Mouse (Mus musculus): ENCODE data around the gene Amd1. TPM values are rescaled to one million over a fixed set of nuclear protein-coding genes. Genes with fewer than 3 reads are reported as not detected.

The Amd1 gene
- 10 to 100 TPM; 48.8 to 58.1 TPM for polyA plus RNA-seq (2017; shearing (Covaris generic))

GRCm38 (mm10) chr10:40302140-40302985 is at the start of gene Amd1:
Gene Amd1, minus strand, starts transcription at chr10:40302186.

GRCm38 (mm10) chr10:40339351-40339964 is 37.5 kb upstream of the Amd1 start, which contains the start of gene Cdk19:
Gene Cdk19, plus strand, starts transcription at chr10:40339564.

GRCm38 (mm10) chr10:40257414-40258255 is 44.4 kb downstream of the Amd1 start, which contains the start of gene Gtf3c6:
Gene Gtf3c6, minus strand, starts transcription at chr10:40258108.

DNA sequence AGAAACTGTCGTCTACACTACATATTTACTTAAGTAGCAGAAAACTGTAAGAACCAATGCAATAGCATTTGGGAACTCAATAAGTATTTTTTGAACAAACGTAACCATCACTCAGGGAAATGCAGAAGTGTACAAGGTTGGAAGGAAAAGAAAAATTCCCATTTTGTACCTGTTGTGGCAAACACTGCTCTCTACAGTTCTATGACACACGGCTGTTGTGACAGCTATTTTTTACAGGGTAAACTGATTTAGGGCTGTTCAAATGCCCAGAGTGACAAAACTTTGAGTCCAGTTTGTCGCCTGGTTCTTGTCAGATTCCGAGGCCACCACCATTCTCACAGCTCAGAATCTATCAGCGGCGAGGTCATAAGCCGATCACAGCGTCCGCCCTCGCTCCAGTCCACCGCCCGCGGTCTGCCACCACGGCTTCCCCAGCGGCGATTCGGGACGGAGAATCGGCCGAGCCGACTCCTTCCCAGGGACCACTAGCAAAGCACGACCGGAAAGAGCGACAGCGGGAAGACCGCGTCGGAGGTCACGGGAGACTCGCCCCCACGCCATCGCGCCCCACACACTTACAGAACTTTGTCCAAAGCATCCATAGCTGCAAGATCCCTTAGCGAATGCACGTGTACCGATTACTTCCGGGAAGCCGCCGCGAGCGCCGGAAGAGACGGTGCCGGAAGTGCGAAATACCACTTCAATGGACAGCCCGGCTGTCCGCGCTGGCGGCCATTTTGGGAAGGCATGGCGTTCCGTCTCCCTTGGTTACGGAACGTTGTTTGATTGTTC is 55.4 kb downstream of the Amd1 start, which contains the start of gene Rpf2:
Rpf2 (minus strand) TSS at position 663 of the 792 bp plus-strand sequence.

Other genes starting within 250 kb of the Amd1 start
- 1 to 10 TPM in 1 of 2 experiments, under 1 TPM in 1; 0.87 to 3.0 TPM for gene Slc16a10, start 159.9 kb downstream of the Amd1 start, polyA plus RNA-seq (2017; shearing (Covaris generic))
- 10 to 100 TPM; 52.0 to 72.7 TPM for gene Rpf2, start 55.1 kb downstream of the Amd1 start, polyA plus RNA-seq (2017; shearing (Covaris generic))
- gene Gtf3c6, start 44.1 kb downstream of the Amd1 start, polyA plus RNA-seq (2017; shearing (Covaris generic)), result 10 to 100 TPM; 80.3 to 82.9 TPM
- 10 to 100 TPM; 32.8 to 45.5 TPM for gene Cdk19, start 37.4 kb upstream of the Amd1 start, polyA plus RNA-seq (2017; shearing (Covaris generic))